Mouse (Mus musculus) mesoderm, embryonic 11.5 days (tissue): ENCODE measurements around the gene Popdc2.

ENCODE experiments used
- DNase-seq: peaks from one replicate; pipeline ENCODE4 v3.0.0-alpha.2; 2012; ENCODE audit warnings: low read depth, low spot score

Gene Popdc2

GRCm38 (mm10) chr16:38354185-38354913 lies 7.7 kb upstream of the Popdc2 start:
- no peak for DNase-seq

GRCm38 (mm10) chr16:38358256-38358812 lies 3.7 kb upstream of the Popdc2 start:
- no peak for DNase-seq

- no peak for DNase-seq
These were observed 2.8 kb upstream of the Popdc2 start for GRCm38 (mm10) chr16:38359241-38359640.

GRCm38 (mm10) chr16:38359857-38360256 lies 2.2 kb upstream of the Popdc2 start:
- DNase-seq, result no peak

GRCm38 (mm10) chr16:38360317-38360716 lies 1.7 kb upstream of the Popdc2 start:
- no peak for DNase-seq

- DNase-seq, result no peak
These were observed 665 bp downstream of the Popdc2 start for GRCm38 (mm10) chr16:38362493-38363255.

- no peak for DNase-seq
These were observed 1.2 kb downstream of the Popdc2 start for GRCm38 (mm10) chr16:38363256-38363595.

- no peak for DNase-seq
These were observed 1.6 kb downstream of the Popdc2 start for GRCm38 (mm10) chr16:38363657-38364056.

GRCm38 (mm10) chr16:38365390-38365789 lies 3.4 kb downstream of the Popdc2 start:
- no peak for DNase-seq

GRCm38 (mm10) chr16:38366231-38366630 lies 4.2 kb downstream of the Popdc2 start:
- no peak for DNase-seq

GRCm38 (mm10) chr16:38368336-38368735 lies 6.3 kb downstream of the Popdc2 start:
- no peak for DNase-seq

- DNase-seq, result no peak
These were observed 7.0 kb downstream of the Popdc2 start for GRCm38 (mm10) chr16:38369000-38369399.

- no peak for DNase-seq
These were observed 7.4 kb downstream of the Popdc2 start for GRCm38 (mm10) chr16:38369431-38369830.

GRCm38 (mm10) chr16:38369992-38370484 lies 8.0 kb downstream of the Popdc2 start:
- DNase-seq, result no peak

GRCm38 (mm10) chr16:38370633-38371374 lies 8.8 kb downstream of the Popdc2 start:
- no peak for DNase-seq

GRCm38 (mm10) chr16:38371705-38372296 lies 9.8 kb downstream of the Popdc2 start:
- no peak for DNase-seq

- no peak for DNase-seq
These were observed 10.9 kb downstream of the Popdc2 start for GRCm38 (mm10) chr16:38372876-38373275.

GRCm38 (mm10) chr16:38373439-38373838 lies 11.4 kb downstream of the Popdc2 start:
- no peak for DNase-seq

- no peak for DNase-seq
These were observed 11.9 kb downstream of the Popdc2 start for GRCm38 (mm10) chr16:38373941-38374340.

- no peak for DNase-seq
These were observed 12.6 kb downstream of the Popdc2 start for GRCm38 (mm10) chr16:38374379-38375140.

- DNase-seq, result no peak
These were observed 13.2 kb downstream of the Popdc2 start for GRCm38 (mm10) chr16:38375182-38375581.
